Mouse (Mus musculus) embryo, embryonic 11 days (tissue): ENCODE results near the gene Ldb2.

Experiments used
- DNase-seq: peaks from one replicate; pipeline ENCODE4 v3.0.0-alpha.2; 2015

The Ldb2 gene

DNA sequence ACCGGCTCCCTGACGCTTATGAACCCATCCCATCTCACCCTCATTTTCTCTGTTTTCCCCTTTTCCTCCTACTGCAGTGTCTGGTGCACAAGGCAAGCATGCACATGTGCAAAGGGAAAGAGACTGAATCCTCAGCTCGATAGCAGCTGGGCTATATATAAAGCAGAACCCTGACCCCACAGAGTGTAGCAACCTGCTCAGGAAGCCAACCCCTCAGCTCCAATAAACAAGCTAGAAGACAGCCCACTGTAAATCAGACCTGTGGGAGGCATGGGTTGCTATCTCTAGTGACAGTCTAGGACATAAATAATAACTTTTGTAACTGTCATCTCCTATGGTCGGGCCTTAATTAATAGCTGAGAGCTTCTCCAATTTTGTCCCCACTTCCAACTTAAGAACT is 158.4 kb downstream of the Ldb2 start:
- no peak for DNase-seq

DNA sequence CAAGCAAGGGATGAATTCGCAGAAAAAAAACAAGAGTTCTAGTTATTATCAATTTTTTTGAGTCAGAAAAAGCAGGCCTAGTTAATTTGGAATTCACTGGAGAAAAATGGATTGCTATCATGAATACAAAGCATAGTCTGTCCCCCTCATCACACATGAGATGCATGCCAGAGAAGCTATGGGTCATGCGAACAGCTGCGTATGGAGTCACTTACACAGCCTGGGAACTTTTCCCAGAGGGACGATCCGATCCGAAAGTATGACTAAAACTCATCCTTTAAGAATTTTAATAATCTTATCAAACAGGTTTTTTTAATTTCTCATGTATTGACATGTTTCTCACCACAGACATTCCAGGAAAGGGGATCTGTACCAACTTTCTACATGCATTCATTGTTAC is 163.9 kb downstream of the Ldb2 start:
- DNase-seq: no peak

DNA sequence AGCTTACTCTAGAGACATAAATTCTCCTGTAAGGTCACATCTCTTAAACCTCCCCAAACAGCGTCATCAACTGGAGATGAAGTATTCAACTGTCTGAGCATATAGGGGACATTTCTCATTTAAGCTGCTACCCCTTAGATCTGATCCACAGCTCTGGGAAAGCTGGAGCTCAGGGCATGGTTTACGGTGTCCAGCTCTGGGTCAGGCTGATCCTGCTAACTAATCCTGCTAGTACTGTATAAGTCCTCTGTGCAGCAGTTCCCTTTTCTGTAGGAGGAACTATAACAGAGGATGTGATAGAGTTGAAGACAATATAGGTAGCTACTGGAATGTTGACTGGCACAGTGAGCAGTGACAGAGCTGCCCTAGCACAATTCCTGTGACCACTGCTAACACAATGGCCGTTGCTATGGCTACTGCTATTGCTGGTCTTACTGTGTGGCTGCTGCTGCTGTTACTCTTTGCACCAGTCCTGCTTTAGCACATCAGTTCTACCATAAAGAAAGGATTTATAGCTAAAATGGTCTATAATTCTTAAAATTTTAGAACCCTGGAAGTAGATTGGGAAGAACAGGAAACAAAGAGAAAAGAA is 170.3 kb downstream of the Ldb2 start:
- DNase-seq: peak; percentile 52

DNA sequence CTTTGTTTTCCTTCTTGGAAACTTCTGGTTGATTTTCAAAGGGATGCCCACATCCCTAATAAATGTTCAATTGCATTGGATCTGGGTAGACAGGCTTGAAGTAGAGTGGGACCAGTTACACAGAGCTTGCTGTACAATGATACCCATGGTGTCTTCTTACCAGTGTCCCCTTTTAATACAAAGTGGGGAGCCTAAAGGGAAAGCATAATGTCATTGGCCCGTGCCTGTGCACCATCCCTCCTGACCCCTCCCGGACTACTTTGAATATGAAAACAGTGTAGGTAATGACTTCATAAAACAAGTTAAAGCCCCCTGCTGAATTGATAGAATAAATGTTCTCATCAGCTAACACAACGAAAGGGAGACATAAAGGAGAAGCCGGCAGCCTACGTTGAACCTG is 172.0 kb downstream of the Ldb2 start:
- DNase-seq: no peak

DNA sequence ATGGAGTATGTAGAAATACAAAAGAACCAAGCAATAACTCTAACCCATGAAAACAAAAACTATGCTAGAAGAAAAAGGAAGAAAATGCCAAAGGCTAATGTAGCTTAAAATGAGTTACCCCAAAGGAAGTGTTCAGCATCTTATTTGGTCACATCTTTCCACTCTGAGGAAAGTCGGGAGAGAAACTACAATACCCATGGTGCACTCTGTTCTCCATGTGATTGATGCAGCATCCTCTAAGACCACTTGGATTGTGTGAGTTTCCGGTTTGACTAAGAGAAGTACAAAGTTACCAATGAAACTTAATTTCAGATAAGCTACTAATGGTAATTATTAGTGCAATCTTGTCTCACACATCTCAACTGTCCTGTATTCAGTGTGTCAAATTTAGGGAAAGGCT is 172.6 kb downstream of the Ldb2 start:
- DNase-seq: no peak

DNA sequence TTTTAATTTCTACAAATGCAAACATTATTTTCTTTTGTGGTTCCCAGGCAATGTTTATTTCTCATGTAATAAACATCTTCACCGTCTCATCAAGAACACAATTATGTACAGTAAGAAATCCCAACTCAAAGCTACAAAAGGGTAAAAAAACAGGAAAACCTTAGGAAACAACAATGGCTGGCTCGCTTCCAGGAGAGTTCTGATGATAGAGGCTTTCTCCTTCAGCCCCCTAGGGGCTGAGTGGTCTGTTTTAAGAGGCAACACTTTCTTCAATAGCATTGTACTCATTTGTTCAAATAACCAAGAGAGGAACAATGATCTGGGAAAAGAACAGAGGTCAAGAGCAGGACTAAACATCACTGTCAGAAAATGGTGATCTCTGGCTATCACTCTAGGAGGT is 173.4 kb downstream of the Ldb2 start:
- DNase-seq: no peak

DNA sequence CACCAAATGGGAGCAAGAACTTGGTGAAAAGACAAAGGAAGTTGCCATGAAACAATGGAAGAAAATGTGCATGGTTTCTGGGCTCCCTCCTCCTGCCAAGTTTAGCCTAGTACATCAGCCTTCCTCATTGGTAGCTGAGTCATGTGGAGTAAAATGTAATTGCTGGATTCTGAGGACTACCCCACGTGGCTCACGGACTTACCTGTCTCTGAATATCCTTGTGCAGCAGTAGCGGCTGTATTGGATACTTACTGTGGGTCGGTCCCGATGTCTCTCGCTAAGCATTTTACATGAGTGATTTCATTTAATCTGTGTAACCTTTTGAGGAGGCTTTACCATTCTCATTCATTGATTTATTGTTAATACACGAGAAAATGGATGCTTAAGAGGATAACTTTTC is 183.8 kb downstream of the Ldb2 start:
- DNase-seq: no peak

DNA sequence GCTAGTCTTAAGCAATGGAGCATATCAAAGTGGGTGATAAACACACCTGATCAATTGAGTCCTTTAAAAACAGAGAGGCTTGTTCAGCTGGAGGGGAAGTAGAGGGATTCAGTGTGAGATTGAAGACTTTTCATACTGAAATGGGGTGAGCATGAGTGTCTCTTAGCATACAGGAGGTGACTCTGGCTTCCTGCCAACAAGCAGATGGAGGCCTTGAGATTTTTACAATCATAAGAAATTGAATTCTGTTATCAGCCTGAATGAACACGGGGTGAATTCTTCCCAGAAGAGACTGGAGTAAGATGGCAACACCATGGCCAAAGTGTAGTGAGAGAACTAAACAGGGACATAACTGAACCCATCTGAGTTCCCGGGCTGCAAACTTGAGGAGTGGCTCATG is 190.6 kb downstream of the Ldb2 start:
- DNase-seq: no peak

DNA sequence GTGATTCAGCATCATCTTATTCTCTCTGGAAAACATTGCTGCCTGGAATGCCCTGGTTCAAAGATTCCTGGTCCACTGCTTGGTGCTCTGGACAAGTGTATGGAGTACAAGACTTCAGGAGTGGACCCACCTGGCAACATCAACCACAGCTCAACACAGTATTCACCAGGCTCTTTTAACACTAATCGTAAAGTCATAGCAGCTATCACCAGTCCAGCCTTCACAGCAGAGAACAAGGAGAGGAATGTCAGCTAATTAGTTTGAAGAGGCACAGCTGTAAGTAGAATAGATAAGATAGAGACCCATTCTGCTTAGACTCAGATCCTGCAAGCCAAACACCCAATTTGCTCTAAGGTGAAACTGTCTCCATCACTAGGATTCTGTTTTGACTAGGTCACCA is 198.1 kb downstream of the Ldb2 start:
- no peak for DNase-seq

DNA sequence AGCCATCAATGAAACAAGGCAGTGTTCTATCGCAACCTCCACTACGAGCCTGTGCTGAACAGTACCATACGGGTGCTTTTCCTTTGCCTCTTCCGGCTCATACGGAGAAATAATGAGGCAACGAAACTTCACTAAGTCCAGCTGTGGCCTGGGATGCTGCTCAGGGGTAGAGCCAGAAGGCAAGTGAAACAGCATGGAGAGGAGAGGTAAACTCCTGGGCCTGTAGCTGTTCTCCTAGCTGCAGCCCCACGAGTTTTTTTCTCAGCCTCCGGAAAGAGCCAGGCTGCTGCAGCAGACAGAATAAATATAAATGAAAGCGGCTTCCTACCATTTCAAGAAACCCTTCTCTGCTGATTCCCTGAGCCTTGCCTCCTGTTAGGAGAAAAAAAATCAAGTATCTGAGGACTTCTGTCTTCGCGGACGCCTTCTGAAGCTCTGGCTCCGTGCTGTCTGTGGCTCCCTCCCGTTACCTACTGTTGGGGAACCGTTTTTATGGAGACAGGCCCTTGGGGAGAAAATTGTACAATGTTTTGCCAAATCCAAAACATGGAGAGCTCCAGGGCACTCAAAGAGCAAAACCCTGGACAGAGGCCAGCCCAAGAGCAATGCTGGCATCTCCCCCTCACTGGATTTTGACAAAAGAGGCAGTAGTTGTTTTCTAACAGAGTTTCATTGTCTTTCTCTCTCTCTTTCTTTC is 205.8 kb downstream of the Ldb2 start:
- DNase-seq: no peak

DNA sequence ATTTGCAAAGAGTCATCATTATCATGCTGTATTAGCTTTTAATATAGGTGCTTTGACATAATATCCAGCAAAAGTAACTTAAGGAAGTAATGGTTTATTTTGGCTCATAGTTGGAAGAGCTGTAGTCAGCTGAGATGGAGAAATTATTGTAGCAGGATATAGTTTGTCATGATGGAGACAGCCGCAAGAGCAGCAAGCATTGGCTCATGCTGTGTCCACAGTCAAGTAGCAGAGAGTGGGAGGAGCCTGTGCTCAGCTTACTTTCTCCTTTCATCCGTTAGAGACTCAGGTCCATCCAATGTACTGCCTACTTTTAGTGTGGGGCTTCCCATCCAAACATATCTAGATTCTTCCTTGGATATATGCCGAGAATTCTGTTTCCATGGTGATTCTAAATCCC is 208.7 kb downstream of the Ldb2 start:
- no peak for DNase-seq

DNA sequence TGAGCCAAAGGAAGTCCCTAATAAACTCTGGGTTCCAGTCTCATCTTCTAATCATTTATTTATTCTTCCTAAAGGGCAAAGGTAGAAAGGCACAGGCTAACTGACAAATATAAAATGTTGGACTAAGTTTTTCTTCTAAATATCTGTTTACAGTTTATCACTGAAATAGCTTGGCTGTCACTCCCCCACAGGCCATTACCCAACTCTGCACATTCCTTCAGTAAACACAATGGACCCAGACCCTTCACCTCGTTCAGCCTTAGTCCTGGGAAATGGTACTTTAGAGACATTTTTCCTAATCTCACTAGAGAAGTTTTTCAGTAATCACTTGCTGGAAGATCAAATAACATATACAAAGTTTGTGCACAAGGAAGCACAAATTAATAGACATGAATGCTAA is 210.2 kb downstream of the Ldb2 start:
- no peak for DNase-seq

DNA sequence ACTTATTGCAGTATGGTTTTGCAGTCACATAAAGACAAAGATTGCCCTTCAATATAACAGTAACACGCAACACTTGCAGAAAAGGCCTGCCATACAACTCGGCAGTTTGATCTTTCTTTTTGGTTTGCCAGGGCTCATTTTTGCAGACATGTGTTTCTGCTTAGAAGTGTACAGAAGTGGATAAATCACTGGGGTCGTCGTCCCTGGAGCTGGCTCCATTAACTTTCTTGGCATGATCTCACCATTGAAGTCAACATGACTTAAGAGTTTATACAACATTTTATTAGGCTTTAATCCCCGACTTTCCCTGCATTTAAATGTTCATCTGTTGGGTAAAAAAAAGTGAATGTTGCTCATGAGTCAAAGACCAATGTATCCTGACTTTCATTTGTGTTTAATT is 212.9 kb downstream of the Ldb2 start:
- peak; percentile 58 for DNase-seq

DNA sequence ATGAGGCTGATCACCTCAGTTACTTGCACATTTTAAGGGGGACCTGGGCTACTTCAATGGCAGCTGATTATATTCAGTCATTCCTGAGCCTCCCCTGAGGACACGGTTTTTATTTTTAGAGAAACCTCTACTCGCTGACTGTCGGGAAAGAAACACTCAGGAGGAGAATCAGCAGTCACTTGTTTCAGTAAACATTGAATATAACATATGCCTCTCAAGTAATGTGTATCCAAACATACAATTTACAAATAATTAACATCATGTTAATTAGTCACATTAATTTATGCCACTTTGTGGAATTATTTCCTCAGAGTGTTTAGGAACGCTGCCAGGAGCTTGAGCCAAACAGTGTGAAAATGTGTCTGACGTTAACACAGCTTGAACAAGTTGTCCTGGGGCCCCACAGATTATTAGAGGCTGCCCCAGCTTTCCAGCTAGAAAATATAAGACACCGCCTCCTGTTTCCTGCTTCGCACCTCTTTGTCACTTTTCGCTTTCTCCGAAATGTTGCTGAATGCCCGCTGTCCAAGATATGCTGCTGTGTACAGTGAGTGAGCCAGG is 219.5 kb downstream of the Ldb2 start:
- no peak for DNase-seq

DNA sequence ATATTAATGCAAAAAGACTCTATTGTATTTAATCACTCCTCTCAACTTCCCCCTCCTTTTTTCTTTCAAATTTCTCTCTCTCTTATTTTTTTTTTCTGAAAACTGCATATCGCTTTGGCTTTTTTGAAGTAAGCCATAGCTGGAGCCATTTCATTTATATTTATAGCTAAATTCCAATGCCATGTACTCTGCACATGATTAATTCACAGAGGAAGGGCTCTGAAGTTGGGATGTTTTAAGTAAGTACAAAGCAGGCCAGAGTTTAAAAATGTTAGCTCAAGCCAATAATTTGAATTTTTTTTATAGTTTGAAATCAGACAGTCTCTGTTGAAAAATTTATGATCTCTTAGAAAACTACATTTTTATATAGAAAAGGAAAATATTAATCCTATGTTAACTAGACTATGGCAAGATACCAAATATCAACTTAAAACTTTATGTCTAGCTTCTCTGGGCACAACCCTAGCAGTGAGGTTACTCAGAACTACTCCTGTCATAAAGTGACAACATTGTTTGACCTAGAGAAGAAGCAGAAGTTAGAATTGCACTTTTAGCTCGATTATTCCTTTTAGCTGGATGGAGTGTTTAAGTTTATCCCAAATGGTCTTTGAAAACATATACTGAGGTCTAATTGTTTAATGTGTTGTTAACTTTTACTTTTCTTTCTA is 222.7 kb downstream of the Ldb2 start:
- DNase-seq: no peak

DNA sequence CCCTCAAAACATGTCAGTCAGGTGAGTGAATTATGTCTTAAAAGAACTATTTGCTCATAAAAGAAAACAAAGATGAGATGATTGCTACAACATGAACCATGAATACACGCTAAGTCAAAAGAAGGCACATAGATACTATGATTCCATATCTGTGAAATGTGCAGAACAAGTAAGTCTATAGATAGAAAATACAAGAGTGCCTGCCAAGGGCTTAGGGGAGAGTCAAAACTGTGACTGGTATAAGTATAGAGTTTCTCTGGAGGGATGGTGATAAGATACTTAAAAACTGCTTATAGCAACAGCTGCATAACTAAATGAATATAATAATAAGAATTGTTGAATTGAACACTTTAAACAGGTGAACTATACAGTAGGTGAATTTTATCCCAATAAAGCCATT is 224.8 kb downstream of the Ldb2 start:
- no peak for DNase-seq

DNA sequence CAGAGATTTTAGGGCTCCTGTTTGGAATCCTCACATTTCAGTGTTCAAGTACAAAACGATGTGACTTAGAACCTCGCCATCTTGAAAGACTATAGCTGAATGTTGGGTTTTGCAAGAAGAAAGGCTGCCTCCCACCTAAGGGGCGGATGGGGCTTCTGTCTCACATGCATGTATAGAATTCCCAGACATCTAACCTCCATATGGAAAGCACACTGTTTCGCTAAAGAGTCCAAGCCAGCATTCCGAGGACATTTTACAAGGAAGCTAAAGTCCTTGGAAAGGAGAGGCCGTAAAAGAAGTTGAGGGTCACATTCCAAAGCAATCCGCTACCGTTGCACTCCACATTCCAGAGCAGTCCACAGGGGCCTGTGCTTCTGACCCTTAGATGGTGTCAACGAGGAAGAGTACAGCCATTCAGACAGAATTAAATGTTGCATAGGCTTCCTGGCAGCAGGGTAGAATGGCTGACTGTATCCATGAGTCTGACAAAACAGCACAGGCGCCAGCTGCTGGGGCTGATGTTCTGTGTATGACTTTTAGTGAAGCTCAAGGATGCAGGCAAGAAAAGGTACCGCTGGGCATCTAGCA is 245.6 kb downstream of the Ldb2 start:
- peak; percentile 44 for DNase-seq

DNA sequence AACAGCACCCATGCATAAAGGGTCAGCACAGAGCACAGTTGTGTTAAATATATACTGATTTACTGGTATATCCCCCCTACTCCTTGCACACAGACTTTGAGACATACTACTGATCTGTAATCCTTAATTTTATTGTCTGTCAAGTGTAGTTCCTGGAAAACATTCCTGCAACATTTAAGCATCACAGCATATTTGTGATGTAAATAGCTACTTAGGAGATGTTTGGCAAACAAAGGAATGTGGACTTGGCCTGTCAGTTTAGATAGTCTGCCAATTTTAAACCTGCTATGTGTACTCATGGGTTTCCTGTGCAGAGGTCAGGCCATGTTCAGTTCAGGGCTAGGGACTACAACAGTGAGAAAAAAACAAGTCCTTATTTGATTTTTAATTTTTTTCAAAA is 246.3 kb downstream of the Ldb2 start:
- DNase-seq: no peak

DNA sequence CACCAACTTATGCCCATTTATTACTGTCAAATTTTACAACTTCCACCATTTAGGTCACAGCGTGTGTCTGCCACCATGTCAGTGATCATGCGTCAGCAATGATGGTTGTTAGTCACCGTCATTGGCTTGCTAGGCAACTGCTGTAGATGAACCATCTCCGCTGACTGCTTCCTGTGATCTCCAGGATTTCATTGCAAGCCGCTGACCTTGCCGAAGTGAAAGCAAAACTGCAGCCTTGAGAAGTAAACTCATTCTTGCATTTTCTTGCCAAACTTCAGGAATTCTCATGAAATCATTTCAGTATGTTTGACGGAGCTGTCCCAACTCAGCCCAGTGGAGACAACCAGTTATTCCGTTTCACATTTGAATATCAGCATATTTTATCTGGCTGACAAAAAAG is 247.4 kb downstream of the Ldb2 start:
- DNase-seq: no peak

DNA sequence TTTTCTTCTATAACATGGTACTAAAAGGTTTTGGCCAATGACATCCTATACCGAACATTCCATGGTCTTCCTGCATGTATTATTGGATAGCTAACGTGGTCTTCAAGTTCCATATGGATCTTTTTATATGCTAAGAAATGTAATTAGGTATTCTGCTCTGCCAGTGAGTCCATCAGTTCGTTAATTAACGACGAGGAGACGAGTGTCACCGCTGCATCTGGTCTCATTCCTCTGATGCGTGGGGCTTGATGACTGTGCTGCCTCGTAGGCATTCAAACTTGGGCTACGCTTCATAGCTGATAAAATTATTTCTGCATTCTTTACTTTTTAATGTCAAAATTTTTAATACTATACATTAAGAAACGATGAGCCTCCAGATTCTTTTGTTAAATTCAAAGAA is 251.0 kb downstream of the Ldb2 start:
- DNase-seq: no peak

DNA sequence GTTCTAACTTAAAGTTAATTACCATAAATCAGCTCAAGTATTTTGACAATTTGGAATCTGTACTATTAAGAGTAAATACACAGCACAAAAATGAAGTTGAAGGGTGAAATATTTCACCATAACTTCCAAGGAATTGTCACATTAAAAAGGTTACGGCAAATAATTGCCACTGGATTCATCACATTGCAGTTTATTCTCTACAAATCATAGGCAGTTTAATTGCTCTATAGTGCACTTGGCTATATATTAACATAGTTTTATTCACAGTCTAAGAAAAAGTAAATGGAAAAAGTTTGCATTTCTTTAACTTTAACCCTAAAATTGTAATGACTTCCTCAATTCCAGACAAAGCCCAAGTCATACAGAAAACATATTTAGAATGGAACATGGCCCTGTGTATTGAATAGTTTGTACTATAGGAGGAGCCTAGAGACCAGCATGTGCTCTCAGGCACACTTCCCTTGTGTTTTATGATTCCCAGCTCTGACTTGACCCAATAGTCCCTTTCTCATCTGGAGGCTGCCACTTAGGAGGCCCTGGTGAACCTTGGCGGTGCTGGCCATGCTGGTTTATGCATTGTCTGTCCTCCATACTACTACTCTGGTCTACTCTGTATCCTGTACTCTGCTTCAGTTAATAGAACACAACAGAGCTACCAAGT is 255.9 kb downstream of the Ldb2 start:
- DNase-seq: no peak

DNA sequence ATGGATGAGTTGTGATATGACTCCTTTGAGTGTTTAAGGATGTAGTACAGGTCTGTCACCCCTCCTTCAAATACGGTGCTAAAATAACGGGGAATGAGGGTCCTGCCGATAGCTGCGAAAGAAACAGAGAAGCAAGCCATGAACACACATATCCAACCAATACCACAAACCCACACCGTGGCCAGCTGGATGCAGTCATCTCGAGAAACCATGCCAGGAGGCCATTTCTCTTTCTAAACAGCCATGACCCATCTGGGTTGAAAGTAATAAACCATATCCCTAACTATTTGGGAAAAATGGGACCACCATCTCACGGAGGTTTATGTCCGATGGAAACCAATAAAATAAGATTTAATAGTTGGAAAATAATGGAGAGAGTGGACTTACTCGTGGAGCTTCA is 257.7 kb downstream of the Ldb2 start:
- DNase-seq: no peak

DNA sequence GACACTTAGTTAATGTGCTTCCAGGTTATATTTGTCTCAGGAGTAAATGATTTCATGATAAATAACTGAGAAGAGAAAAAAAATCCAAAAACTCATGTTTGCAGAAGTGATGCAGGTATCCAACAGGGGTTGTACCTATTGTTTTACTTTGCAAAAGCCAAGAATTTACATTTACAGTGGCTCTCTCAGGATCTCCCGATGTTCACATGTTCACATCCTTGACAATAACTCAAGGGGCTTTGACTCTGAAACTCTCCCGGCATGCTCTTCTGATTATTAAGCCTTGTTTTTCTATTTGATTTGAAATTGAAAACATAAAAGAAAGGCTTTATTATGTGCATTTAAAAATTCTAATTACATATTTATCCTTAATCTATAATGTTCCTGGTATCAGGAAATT is 260.8 kb downstream of the Ldb2 start:
- no peak for DNase-seq
